In the genomic region with DNA sequence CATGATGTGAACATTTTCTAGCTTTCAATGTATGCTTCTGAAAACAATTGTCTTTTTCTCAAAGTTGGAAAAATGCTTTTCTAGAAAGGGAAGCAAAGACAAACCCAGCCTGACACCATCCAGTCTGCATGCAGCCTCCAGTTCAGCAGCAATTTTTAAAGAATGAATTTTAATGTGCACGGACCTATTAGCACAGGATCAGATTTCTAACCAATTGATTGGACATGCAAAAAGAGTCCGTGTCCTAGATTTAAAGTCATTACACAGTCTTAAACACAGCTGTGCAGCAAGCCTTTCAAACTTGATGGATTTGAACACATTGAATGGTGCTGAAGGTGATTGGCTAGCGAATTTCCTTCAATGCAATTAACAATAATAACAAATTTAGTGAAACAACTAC, we compare ENCODE assay signal across 19 mouse cellular contexts.
"Had no signal": no experiment of that assay in that cellular context is flagged by ENCODE, and none has a peak within 500 bp of the region (broad histone marks: within the 10 kb centered on the region; RNA-seq: fewer than 3 reads in every experiment).

No protein-coding gene starts in this region.

- H3K4me3 ChIP-seq: midbrain, embryonic 10.5 days; midbrain, embryonic 12.5 days; myocyte; neural tube, embryonic 13.5 days; neural tube, embryonic 15.5 days; stomach, embryonic 15.5 days had no signal

- H3K4me1 ChIP-seq: midbrain, embryonic 10.5 days; midbrain, embryonic 12.5 days; neural tube, embryonic 13.5 days; neural tube, embryonic 15.5 days; stomach, embryonic 15.5 days had no signal

- ATAC-seq: midbrain, embryonic 16.5 days had no signal

- H3K9ac ChIP-seq: liver, embryonic 14.5 days; lung, embryonic 14.5 days; midbrain, embryonic 12.5 days; neural tube, embryonic 13.5 days; neural tube, embryonic 15.5 days; stomach, embryonic 15.5 days had no signal

- H3K9me3 ChIP-seq: midbrain, embryonic 10.5 days; midbrain, embryonic 12.5 days; neural tube, embryonic 13.5 days; neural tube, embryonic 15.5 days; stomach, embryonic 15.5 days had no signal

- H3K27ac ChIP-seq: liver, embryonic 14.5 days; midbrain, embryonic 10.5 days; midbrain, embryonic 12.5 days; neural tube, embryonic 13.5 days; neural tube, embryonic 15.5 days; stomach, embryonic 15.5 days; stomach, postnatal 0 days had no signal

- DNase-seq: lung, adult 18-20 months; lung, embryonic 14.5 days; lung, postnatal 10 days; lung, postnatal 4 days; midbrain, embryonic 14.5 days; right cerebral cortex, adult 18-20 months; right cerebral cortex, postnatal 25 days; right cerebral cortex, postnatal 4 days; thymus, adult 2 months; thymus, postnatal 25 days had no signal

- H3K4me2 ChIP-seq: lung, embryonic 14.5 days; midbrain, embryonic 12.5 days; neural tube, embryonic 13.5 days; neural tube, embryonic 15.5 days; stomach, embryonic 15.5 days had no signal

- H3K27me3 ChIP-seq: midbrain, embryonic 12.5 days; neural tube, embryonic 13.5 days; neural tube, embryonic 15.5 days; stomach, embryonic 15.5 days had no signal

- H3K36me3 ChIP-seq: midbrain, embryonic 10.5 days; midbrain, embryonic 12.5 days; neural tube, embryonic 13.5 days; neural tube, embryonic 15.5 days; stomach, embryonic 15.5 days had no signal
